Mouse (Mus musculus): ENCODE measurements around the gene Arfrp1.

GRCm38 (mm10) chr2:181384463-181384862, 19.3 kb upstream of the Arfrp1 start:
- TF ChIP-seq EP300 (IDR thresholded peaks at IDR 0.05; ENCODE audit: low read depth) (no peak), CTCF (IDR thresholded peaks at IDR 0.05; ENCODE audit: low read depth) (no peak)
